Mouse (Mus musculus): ENCODE results near the gene Lsm6. TPM values are rescaled to one million over a fixed set of nuclear protein-coding genes. Genes with fewer than 3 reads are reported as not detected.

Gene Lsm6
- polyA plus RNA-seq, 1 experiment from 2014 or later, result 286 TPM

DNA sequence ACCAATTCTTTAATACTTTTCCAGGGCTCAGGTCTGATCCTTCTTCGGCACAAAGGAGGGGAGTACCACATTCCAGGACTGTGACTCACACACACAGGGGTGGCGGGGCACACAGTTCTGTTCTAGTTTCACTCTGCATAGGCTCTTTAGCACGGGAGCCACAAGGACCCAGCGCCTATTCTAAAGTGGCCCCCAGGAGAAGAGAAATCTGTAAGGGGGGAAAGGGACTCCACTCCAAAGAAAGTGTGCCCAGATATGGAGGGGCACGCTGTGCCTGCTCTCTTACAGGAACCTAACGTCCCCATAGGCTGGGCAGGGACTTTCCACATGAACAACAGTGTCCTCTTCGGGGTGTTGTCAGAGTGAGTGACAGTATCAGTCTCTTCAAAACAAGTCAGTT is 49.7 kb downstream of the Lsm6 start:
- H3K4me3 ChIP-seq (ENCODE audit: low read depth, low read length), result no peak overlapping the region
- no peak overlapping the region for H3K9ac ChIP-seq
- TF ChIP-seq CTCF (IDR thresholded peaks at IDR 0.05; ENCODE audit: low read depth), result no peak
- WGBS, result 47% methylated on average over 7 of the region's 7 CpGs
- H3K4me1 ChIP-seq (ENCODE audit: insufficient read depth), result no peaks in the 10 kb centered on the region
- H3K27me3 ChIP-seq (ENCODE audit: insufficient read depth, low read length), result no peaks in the 10 kb centered on the region
- peak overlapping the region; percentile 21; the same call in 1 of the 2 replicates for H3K27ac ChIP-seq (ENCODE audit: low read depth)
- DNase-seq, result peak; percentile 59
- no peaks in the 10 kb centered on the region for H3K36me3 ChIP-seq (ENCODE audit: insufficient read depth)
- peak; percentile 90 for ATAC-seq (ENCODE audit: insufficient read depth)
- peak overlapping the region; percentile 24; the same call in 1 of the 2 replicates for H3K4me2 ChIP-seq
- H3K9me3 ChIP-seq (ENCODE audit: low read depth, low read length), result no peaks in the 10 kb centered on the region

DNA sequence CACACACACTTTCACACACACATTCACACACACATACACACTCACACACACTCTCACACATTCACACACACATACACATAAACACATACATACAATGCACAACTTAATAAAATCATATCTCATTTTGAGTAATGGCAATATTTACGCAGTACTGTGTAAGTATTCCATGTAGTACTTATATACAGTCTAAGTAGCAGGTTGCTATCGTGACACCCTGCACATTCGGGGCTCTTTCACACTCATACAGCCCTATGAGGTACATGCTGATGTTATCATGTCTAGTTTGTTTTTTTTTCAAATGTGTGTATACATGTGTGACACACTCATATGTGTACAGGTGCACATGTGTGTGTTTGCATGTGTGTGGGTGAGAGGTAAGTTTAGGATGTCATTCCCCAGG is 50.4 kb downstream of the Lsm6 start:
- H3K9me3 ChIP-seq (ENCODE audit: low read depth, low read length), result no peaks in the 10 kb centered on the region
- no peak overlapping the region for H3K4me2 ChIP-seq
- no peaks in the 10 kb centered on the region for H3K36me3 ChIP-seq (ENCODE audit: insufficient read depth)
- DNase-seq, result no peak
- 70% methylated on average over 3 of the region's 3 CpGs for WGBS
- H3K4me3 ChIP-seq (ENCODE audit: low read depth, low read length), result no peak overlapping the region
- H3K27me3 ChIP-seq (ENCODE audit: insufficient read depth, low read length), result no peaks in the 10 kb centered on the region
- ATAC-seq (ENCODE audit: insufficient read depth), result no peak
- no peak overlapping the region for H3K9ac ChIP-seq
- no peaks in the 10 kb centered on the region for H3K4me1 ChIP-seq (ENCODE audit: insufficient read depth)
- H3K27ac ChIP-seq (ENCODE audit: low read depth), result 0 out of 2 replicates have a peak overlapping the region, but pooled peaks have one; percentile 21
- no peak for TF ChIP-seq CTCF (IDR thresholded peaks at IDR 0.05; ENCODE audit: low read depth)

DNA sequence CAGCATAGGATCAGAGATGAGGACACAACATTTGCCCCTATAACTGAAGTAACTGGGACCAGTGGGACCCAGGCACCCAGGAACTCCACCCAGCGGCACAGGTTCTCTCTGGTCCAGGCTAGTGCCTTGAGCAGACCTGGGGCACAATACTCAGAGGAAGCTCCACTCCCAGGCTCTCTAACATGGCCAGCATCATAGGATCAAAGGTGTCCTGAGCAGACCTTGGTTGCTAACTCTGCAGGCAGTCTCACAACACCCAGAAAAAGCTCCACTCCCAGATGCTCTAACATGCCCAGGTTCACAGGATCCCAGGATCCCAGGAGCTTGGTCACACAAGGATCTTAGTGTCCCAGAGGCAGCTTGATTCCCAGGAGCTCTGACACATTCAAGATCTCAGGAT is 55.4 kb downstream of the Lsm6 start:
- no peak overlapping the region for H3K4me2 ChIP-seq
- DNase-seq, result no peak
- no peak for TF ChIP-seq CTCF (IDR thresholded peaks at IDR 0.05; ENCODE audit: low read depth)
- H3K9ac ChIP-seq, result no peak overlapping the region
- no peaks in the 10 kb centered on the region for H3K4me1 ChIP-seq (ENCODE audit: insufficient read depth)
- peaks cover 4% of the 10 kb centered on the region; the same call in 1 of the 2 replicates for H3K9me3 ChIP-seq (ENCODE audit: low read depth, low read length)
- WGBS, result 79% methylated on average over 1 of the region's 1 CpGs
- no peak overlapping the region for H3K27ac ChIP-seq (ENCODE audit: low read depth)
- no peak for ATAC-seq (ENCODE audit: insufficient read depth)
- no peak overlapping the region for H3K4me3 ChIP-seq (ENCODE audit: low read depth, low read length)
- H3K36me3 ChIP-seq (ENCODE audit: insufficient read depth), result no peaks in the 10 kb centered on the region
- H3K27me3 ChIP-seq (ENCODE audit: insufficient read depth, low read length), result no peaks in the 10 kb centered on the region

- no peak overlapping the region for H3K9ac ChIP-seq
- TF ChIP-seq CTCF (IDR thresholded peaks at IDR 0.05; ENCODE audit: low read depth), result no peak
- no peak for ATAC-seq (ENCODE audit: insufficient read depth)
- H3K9me3 ChIP-seq (ENCODE audit: low read depth, low read length), result peaks cover 4% of the 10 kb centered on the region; the same call in 1 of the 2 replicates
- H3K4me3 ChIP-seq (ENCODE audit: low read depth, low read length), result no peak overlapping the region
- H3K27me3 ChIP-seq (ENCODE audit: insufficient read depth, low read length), result no peaks in the 10 kb centered on the region
- no peaks in the 10 kb centered on the region for H3K36me3 ChIP-seq (ENCODE audit: insufficient read depth)
- H3K4me2 ChIP-seq, result no peak overlapping the region
- no peak overlapping the region for H3K27ac ChIP-seq (ENCODE audit: low read depth)
- no peak for DNase-seq
- no peaks in the 10 kb centered on the region for H3K4me1 ChIP-seq (ENCODE audit: insufficient read depth)
Observed at GRCm38 (mm10) chr8:78764976-78765375, 56.0 kb downstream of the Lsm6 start.

- no peak for TF ChIP-seq CTCF (IDR thresholded peaks at IDR 0.05; ENCODE audit: low read depth)
- Histone ChIP-seq H3K9ac (no peak overlapping the region), H3K27me3 (ENCODE audit: insufficient read depth, low read length) (no peaks in the 10 kb centered on the region), H3K9me3 (ENCODE audit: low read depth, low read length) (peaks cover 9% of the 10 kb centered on the region; the same call in 1 of the 2 replicates), H3K27ac (ENCODE audit: low read depth) (no peak overlapping the region), H3K36me3 (ENCODE audit: insufficient read depth) (no peaks in the 10 kb centered on the region), H3K4me3 (ENCODE audit: low read depth, low read length) (no peak overlapping the region), H3K4me2 (no peak overlapping the region), H3K4me1 (ENCODE audit: insufficient read depth) (no peaks in the 10 kb centered on the region)
- DNase-seq (no peak), ATAC-seq (ENCODE audit: insufficient read depth) (no peak)
Observed at GRCm38 (mm10) chr8:78759139-78759538, 61.8 kb downstream of the Lsm6 start.

GRCm38 (mm10) chr8:78754986-78755385 is 66.0 kb downstream of the Lsm6 start:
- Histone ChIP-seq H3K4me2 (no peak overlapping the region), H3K4me3 (ENCODE audit: low read depth, low read length) (no peak overlapping the region), H3K27me3 (ENCODE audit: insufficient read depth, low read length) (no peaks in the 10 kb centered on the region), H3K27ac (ENCODE audit: low read depth) (no peak overlapping the region), H3K36me3 (ENCODE audit: insufficient read depth) (no peaks in the 10 kb centered on the region), H3K4me1 (ENCODE audit: insufficient read depth) (no peaks in the 10 kb centered on the region), H3K9me3 (ENCODE audit: low read depth, low read length) (peaks cover 5% of the 10 kb centered on the region; the same call in 1 of the 2 replicates), H3K9ac (no peak overlapping the region)
- 79% methylated on average over 4 of the region's 4 CpGs for WGBS
- DNase-seq, result no peak
- ATAC-seq (ENCODE audit: insufficient read depth), result no peak
- TF ChIP-seq CTCF (IDR thresholded peaks at IDR 0.05; ENCODE audit: low read depth), result no peak

Other genes starting within 250 kb of the Lsm6 start
- gene Zfp827, start 207.3 kb upstream of the Lsm6 start, polyA plus RNA-seq (2014; fragmentation: Nextera tagmentation; extraction: Ambion mirVana), result 9.5 and 10.1 TPM in 2 replicates

All from lung, embryonic 14.5 days (tissue).